Mouse (Mus musculus): ENCODE measurements at regions not wholly inside any gene's neighbourhood (a gene's known extent, or its start where the extent isn't known, plus 50 kb on each side); places are given as distances from the start of the nearest gene placed in this dataset.
A peak's percentile ranks its signal among the peaks of the same experiment; 100 is the strongest.

DNA sequence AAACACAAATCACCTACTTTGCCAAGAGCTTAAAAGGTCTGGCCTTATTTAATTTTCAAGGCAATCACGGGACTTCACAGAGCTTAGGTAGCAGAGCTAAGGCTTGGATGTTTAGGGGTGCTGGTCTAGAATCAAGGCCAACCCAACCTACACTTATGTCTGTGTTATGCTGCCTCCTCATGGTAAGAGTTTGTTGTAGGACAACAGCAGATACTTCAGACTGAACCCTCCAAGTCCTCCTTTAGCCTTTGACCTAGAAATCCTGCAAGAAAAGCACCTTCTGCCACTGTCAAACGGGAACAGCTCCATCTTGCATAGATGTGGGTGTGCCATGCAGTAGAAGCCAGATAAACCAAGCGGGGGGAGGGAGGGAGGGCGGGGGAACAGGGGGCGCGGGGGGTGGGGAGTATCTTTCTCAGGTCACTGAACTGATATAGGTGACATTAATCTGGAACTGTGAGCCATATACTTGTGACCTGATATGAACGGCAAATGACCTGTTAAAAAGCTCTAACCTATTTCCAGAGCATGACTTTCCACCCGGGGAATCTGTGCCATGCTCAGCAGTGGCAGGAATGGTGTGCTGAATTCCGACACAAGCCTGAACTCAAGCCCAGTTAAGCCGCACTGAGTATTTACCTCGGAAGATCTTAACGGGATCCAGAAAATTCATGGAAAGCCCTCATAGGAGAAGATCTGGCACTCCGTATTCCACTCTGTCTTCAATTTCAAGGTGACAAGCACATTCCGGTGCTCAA lies 838.3 kb downstream of the Gsdmc2 start:
- ATAC-seq (replicated peaks; ENCODE audit: low FRiP score, low read depth): no peak
- TF ChIP-seq CTCF (IDR thresholded peaks at IDR 0.05; ENCODE audit: low read depth): peak; percentile 23; the same call in 1 of the 2 replicates
- no peak overlapping the region for H3K27ac ChIP-seq
- DNase-seq (ENCODE audit: low spot score): peak; percentile 18
- H3K4me1 ChIP-seq (replicated peaks; ENCODE audit: insufficient read depth, low read length): no peaks in the 10 kb centered on the region
- no peak overlapping the region for H3K4me2 ChIP-seq (ENCODE audit: low read length)
- no peaks in the 10 kb centered on the region for H3K36me3 ChIP-seq (ENCODE audit: insufficient read depth, low read length)
- 73% methylated on average over 14 of the region's 14 CpGs for WGBS
- no peaks in the 10 kb centered on the region for H3K9me3 ChIP-seq (replicated peaks; ENCODE audit: low read length)
- no peaks in the 10 kb centered on the region for H3K27me3 ChIP-seq (ENCODE audit: insufficient read depth, low read length)
- no peak overlapping the region for H3K9ac ChIP-seq (ENCODE audit: low read depth, low read length)
- H3K4me3 ChIP-seq (replicated peaks; ENCODE audit: low read depth, low read length): no peak overlapping the region

DNA sequence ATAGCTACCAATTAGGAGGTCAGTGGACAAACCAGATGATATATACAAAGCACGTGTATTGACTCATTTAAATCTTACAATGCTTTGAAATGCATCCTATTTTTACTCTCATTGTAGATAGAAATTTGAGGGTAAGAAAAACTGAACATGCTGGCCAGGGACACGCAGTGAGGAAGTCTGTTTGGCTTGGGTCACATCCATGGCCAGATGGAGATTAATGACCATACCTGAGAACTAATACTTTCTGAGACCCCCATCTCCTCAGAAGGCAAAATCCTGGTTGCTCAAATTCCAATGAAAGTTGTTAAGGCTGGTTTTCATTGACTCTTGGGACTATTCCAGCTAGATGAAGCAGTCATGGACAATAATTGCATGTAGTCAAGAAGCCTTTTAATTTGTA lies 850.3 kb downstream of the Gsdmc2 start:
- H3K36me3 ChIP-seq (ENCODE audit: insufficient read depth, low read length): no peaks in the 10 kb centered on the region
- H3K4me3 ChIP-seq (replicated peaks; ENCODE audit: low read depth, low read length): no peak overlapping the region
- H3K27ac ChIP-seq: no peak overlapping the region
- no peaks in the 10 kb centered on the region for H3K27me3 ChIP-seq (ENCODE audit: insufficient read depth, low read length)
- DNase-seq (ENCODE audit: low spot score) (no peak), ATAC-seq (replicated peaks; ENCODE audit: low FRiP score, low read depth) (no peak)
- H3K9me3 ChIP-seq (replicated peaks; ENCODE audit: low read length): no peaks in the 10 kb centered on the region
- 83% methylated on average over 2 of the region's 2 CpGs for WGBS
- H3K9ac ChIP-seq (ENCODE audit: low read depth, low read length): no peak overlapping the region
- no peaks in the 10 kb centered on the region for H3K4me1 ChIP-seq (replicated peaks; ENCODE audit: insufficient read depth, low read length)
- TF ChIP-seq CTCF (IDR thresholded peaks at IDR 0.05; ENCODE audit: low read depth): no peak
- H3K4me2 ChIP-seq (ENCODE audit: low read length): no peak overlapping the region

DNA sequence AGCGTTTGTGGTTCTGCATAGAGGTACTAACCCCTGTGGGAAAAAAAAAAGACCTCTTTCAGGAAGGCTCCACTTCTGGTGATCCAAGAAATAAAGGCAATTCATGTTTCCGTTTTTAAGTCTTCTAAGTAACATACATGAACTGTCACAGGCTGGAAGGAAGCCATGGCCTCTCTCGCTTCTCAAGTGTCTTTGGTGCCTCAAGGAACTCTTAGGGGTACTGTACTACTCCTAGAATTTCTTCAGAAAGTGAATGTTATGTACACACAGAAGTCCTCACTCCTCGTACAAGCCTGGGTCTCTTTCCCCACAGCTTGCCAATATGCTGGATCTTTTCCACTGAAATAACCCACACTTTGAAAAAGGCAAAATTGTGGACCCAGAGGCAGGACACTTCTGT lies 858.1 kb downstream of the Gsdmc2 start:
- Histone ChIP-seq H3K9me3 (replicated peaks; ENCODE audit: low read length) (no peaks in the 10 kb centered on the region), H3K27ac (no peak overlapping the region), H3K4me2 (ENCODE audit: low read length) (no peak overlapping the region), H3K27me3 (ENCODE audit: insufficient read depth, low read length) (no peaks in the 10 kb centered on the region), H3K4me3 (replicated peaks; ENCODE audit: low read depth, low read length) (no peak overlapping the region), H3K9ac (ENCODE audit: low read depth, low read length) (no peak overlapping the region), H3K36me3 (ENCODE audit: insufficient read depth, low read length) (no peaks in the 10 kb centered on the region), H3K4me1 (replicated peaks; ENCODE audit: insufficient read depth, low read length) (no peaks in the 10 kb centered on the region)
- ATAC-seq (replicated peaks; ENCODE audit: low FRiP score, low read depth) (no peak), DNase-seq (ENCODE audit: low spot score) (no peak)
- 78% methylated on average over 4 of the region's 4 CpGs for WGBS
- no peak for TF ChIP-seq CTCF (IDR thresholded peaks at IDR 0.05; ENCODE audit: low read depth)

DNA sequence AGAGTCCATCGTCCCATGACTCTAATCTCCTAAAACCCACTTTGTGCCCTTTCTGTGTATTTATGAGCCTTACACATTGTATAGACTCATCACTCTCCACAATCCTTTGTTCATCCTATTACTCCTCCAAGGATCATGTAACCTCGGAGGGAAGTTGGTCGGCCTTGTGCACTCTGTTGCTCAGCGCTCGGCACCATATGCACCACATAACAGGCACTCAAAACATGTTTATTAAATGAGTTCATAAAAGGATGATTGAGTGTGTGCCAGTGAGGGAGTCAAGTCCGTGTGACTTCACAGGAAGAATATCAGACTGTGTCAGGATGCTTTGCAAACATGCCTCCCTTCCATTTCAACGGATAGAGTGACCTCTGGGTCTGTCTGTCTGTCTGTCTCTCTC lies 858.8 kb downstream of the Gsdmc2 start:
- Histone ChIP-seq H3K36me3 (ENCODE audit: insufficient read depth, low read length) (no peaks in the 10 kb centered on the region), H3K9ac (ENCODE audit: low read depth, low read length) (no peak overlapping the region), H3K4me1 (replicated peaks; ENCODE audit: insufficient read depth, low read length) (no peaks in the 10 kb centered on the region), H3K4me3 (replicated peaks; ENCODE audit: low read depth, low read length) (no peak overlapping the region), H3K4me2 (ENCODE audit: low read length) (no peak overlapping the region), H3K27ac (no peak overlapping the region), H3K9me3 (replicated peaks; ENCODE audit: low read length) (no peaks in the 10 kb centered on the region), H3K27me3 (ENCODE audit: insufficient read depth, low read length) (no peaks in the 10 kb centered on the region)
- no peak for ATAC-seq (replicated peaks; ENCODE audit: low FRiP score, low read depth)
- DNase-seq (ENCODE audit: low spot score): no peak
- 48% methylated on average over 7 of the region's 7 CpGs for WGBS
- no peak for TF ChIP-seq CTCF (IDR thresholded peaks at IDR 0.05; ENCODE audit: low read depth)

DNA sequence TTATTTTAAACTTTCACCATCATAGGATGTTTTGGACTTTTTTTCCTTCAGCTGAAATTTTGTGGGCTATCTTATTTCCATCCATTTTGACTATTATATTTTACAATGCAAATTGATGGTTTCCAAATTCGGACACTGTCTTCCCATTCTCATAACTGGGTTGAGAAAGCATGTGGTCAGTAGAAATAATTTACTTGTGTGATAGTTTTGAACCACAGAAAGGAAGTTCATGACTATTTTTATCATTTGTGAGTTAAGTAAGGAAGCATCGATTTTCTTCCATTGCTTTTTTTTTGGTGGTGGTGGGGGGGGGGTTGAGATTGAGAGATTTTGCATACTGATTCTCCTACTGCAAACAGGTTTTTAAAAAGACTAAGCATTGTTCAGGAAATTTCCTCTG lies 874.4 kb downstream of the Gsdmc2 start:
- Histone ChIP-seq H3K4me1 (replicated peaks; ENCODE audit: insufficient read depth, low read length) (no peaks in the 10 kb centered on the region), H3K27me3 (ENCODE audit: insufficient read depth, low read length) (no peaks in the 10 kb centered on the region), H3K4me2 (ENCODE audit: low read length) (no peak overlapping the region), H3K9me3 (replicated peaks; ENCODE audit: low read length) (no peaks in the 10 kb centered on the region), H3K27ac (no peak overlapping the region), H3K9ac (ENCODE audit: low read depth, low read length) (no peak overlapping the region), H3K36me3 (ENCODE audit: insufficient read depth, low read length) (no peaks in the 10 kb centered on the region), H3K4me3 (replicated peaks; ENCODE audit: low read depth, low read length) (no peak overlapping the region)
- 77% methylated on average over 2 of the region's 2 CpGs for WGBS
- TF ChIP-seq CTCF (IDR thresholded peaks at IDR 0.05; ENCODE audit: low read depth): no peak
- ATAC-seq (replicated peaks; ENCODE audit: low FRiP score, low read depth) (no peak), DNase-seq (ENCODE audit: low spot score) (no peak)

DNA sequence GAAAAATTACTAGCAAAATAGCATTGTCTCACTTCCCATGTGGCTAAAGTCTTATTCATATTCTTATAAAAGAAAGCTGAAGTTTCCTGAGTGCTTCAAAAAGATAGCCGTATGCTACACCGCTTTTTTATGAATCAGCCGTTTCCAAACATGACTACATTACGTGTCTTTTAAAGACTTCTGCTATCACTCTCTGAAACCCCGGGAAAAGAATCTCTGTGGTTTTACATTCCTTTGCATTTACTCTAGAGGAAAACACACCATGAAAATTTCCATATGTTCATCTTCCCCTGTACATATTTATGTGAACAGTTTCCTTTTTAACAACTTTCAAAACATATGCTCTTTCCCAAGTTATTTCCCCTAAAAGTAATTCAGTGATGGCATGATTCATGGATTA lies 882.3 kb downstream of the Gsdmc2 start:
- no peak for ATAC-seq (replicated peaks; ENCODE audit: low FRiP score, low read depth)
- H3K4me1 ChIP-seq (replicated peaks; ENCODE audit: insufficient read depth, low read length): no peaks in the 10 kb centered on the region
- no peak overlapping the region for H3K4me3 ChIP-seq (replicated peaks; ENCODE audit: low read depth, low read length)
- peak; percentile 74 for DNase-seq (ENCODE audit: low spot score)
- H3K36me3 ChIP-seq (ENCODE audit: insufficient read depth, low read length): no peaks in the 10 kb centered on the region
- H3K27ac ChIP-seq: no peak overlapping the region
- no peaks in the 10 kb centered on the region for H3K9me3 ChIP-seq (replicated peaks; ENCODE audit: low read length)
- H3K27me3 ChIP-seq (ENCODE audit: insufficient read depth, low read length): no peaks in the 10 kb centered on the region
- WGBS: 57% methylated on average over 5 of the region's 5 CpGs
- no peak overlapping the region for H3K4me2 ChIP-seq (ENCODE audit: low read length)
- TF ChIP-seq CTCF (IDR thresholded peaks at IDR 0.05; ENCODE audit: low read depth): no peak
- no peak overlapping the region for H3K9ac ChIP-seq (ENCODE audit: low read depth, low read length)

DNA sequence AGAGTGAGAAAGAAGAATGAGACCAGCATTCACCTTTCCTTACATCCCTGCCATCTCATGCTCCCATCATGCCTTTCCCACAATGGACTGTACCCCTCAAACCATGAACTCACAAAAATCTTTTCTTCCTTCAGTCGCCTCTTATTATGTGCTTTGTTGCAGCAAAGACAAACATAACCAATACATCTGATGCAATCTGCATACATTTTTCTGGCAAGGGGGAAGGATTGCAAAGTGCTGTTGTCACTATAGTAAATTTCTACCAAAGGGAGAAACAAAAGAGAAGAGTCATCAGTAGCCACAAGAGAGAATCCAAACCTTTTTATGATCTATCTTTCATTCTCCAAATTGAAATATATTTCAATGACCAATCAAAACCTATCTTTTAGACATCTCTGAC lies 884.4 kb downstream of the Gsdmc2 start:
- H3K9ac ChIP-seq (ENCODE audit: low read depth, low read length): no peak overlapping the region
- no peaks in the 10 kb centered on the region for H3K4me1 ChIP-seq (replicated peaks; ENCODE audit: insufficient read depth, low read length)
- H3K9me3 ChIP-seq (replicated peaks; ENCODE audit: low read length): no peaks in the 10 kb centered on the region
- no peak overlapping the region for H3K27ac ChIP-seq
- TF ChIP-seq CTCF (IDR thresholded peaks at IDR 0.05; ENCODE audit: low read depth): no peak
- WGBS: 98% methylated on average over 1 of the region's 1 CpGs
- no peaks in the 10 kb centered on the region for H3K36me3 ChIP-seq (ENCODE audit: insufficient read depth, low read length)
- no peak for DNase-seq (ENCODE audit: low spot score)
- H3K27me3 ChIP-seq (ENCODE audit: insufficient read depth, low read length): no peaks in the 10 kb centered on the region
- H3K4me2 ChIP-seq (ENCODE audit: low read length): no peak overlapping the region
- ATAC-seq (replicated peaks; ENCODE audit: low FRiP score, low read depth): no peak
- H3K4me3 ChIP-seq (replicated peaks; ENCODE audit: low read depth, low read length): no peak overlapping the region
